Mouse (Mus musculus) right cerebral cortex, postnatal 25 days (tissue): ENCODE data around the gene Mamstr.
"Not testable (repeated sequence)": the region's sequence is repeated elsewhere in the genome, so short reads cannot be mapped to it uniquely, and the experiment has no call there.

Source experiments
- DNase-seq: peaks from one replicate; pipeline ENCODE4 v3.0.0; 2022

The Mamstr gene

DNA sequence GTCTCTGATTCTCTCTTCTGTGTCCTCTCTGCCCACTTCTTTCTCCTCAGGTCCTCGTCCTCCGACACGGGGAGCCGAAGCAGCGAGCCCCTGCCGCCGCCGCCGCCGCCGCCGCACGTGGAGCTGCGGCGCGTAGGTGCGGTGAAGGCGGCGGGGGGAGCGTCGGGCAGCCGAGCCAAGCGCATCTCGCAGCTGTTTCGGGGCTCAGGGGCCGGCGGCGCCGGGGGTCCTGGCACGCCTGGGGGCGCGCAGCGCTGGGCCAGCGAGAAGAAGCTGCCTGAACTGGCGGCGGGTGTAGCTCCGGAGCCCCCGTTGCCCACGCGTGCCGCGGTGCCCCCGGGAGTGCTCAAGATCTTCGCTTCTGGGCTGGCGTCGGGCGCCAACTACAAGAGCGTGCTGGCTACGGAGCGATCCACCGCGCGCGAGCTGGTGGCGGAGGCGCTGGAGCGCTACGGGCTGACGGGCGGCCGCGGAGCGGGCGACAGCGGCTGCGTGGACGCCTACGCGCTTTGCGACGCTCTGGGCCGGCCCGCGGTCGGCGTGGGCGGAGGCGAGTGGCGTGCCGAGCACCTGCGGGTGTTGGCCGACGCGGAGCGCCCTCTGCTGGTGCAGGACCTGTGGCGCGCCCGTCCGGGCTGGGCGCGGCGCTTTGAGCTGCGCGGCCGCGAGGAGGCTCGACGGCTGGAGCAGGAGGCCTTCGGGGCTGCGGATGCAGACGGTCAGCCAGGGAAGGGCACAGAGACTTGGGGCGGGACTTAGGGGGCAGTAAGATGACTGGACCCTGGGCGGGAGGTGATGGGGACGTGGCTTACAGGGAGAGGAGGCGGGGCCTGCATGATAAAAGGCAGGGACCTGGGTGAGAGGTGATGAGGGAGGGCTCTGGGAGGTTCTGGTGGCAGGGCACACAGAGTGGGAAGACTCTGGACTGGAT lies 11.1 kb upstream of the Mamstr start:
- DNase-seq, result peak; percentile 85

DNA sequence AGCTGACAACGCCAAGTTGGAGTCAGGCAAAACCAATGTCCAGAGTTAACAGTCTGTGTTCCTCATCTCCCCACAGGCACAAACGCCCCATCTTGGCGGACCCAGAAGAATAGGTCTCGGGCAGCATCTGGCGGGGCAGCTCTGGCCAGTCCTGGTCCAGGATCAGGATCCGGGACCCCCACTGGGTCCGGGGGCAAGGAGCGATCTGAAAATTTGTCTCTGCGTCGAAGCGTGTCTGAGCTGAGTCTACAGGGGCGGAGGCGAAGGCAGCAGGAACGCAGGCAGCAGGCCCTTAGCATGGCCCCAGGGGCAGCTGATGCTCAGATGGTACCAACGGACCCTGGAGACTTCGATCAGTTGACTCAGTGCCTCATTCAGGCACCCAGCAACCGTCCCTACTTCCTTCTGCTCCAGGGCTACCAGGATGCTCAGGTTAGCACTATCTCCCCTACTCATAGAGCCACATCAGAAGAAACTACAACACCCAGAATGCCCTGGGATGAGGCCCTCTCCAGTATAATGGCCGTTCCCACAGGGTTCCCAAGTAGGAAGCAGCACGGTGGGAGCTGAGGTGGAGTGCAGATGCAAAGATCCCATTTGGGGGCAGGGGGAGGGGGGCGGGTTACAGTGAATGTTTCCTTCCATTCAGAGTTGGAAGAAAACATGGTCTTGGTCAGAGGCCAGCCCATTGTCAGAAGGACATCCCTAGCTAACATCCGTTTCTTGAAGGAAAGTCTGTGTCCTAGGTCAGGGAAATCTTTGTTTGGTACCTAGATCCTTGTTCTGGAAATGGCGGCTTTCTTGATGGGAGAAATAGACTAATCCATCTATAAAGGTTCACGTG lies 9.5 kb upstream of the Mamstr start:
- no peak for DNase-seq

DNA sequence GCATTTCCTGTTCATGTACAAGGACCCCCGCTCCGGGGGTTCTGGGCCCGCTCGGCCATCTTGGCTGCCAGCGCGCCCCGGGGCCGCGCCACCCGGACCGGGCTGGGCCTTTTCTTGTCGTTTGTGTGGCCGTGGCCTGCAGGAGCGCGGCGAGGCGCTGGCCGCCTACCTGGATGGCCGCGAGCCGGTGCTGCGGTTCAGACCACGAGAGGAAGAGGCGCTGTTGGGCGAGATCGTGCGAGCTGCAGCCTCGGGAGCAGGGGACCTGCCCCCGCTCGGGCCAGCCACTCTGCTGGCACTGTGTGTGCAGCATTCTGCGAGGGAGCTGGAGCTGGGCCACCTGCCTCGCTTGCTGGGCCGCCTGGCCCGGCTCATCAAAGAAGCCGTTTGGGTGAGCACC lies 7.3 kb upstream of the Mamstr start:
- DNase-seq, result peak; percentile 45

DNA sequence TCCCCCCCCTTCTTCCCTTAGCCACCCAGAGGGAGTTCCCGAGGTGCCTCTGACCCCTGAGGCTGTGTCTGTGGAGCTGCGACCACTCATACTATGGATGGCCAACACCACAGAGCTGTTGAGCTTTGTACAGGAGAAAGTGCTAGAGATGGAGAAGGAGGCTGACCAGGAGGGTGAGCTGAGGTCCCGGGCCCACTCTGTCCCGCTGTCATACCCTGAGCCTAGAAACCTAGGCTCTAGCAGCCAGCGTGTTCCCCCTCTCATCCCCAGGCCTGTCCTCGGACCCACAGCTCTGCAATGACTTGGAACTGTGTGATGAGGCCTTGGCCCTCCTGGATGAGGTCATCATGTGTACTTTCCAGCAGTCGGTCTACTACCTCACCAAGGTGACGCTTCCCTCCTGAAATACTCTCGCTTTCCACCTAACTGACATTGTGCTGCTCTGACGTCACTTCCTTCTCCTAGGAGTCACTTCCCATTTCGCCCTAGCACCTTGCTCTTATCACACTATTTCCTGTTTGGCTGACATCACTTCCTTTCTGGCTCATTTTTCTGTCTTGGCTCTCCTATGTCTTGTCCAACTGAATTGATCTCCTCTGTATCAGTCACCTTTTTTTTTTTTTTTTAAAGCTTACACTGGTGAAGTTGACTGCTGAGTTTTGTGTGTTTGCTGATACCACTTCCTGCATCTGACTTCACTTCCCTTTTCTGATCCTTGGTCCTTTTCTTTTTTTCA lies 4.7 kb upstream of the Mamstr start:
- no peak for DNase-seq

DNA sequence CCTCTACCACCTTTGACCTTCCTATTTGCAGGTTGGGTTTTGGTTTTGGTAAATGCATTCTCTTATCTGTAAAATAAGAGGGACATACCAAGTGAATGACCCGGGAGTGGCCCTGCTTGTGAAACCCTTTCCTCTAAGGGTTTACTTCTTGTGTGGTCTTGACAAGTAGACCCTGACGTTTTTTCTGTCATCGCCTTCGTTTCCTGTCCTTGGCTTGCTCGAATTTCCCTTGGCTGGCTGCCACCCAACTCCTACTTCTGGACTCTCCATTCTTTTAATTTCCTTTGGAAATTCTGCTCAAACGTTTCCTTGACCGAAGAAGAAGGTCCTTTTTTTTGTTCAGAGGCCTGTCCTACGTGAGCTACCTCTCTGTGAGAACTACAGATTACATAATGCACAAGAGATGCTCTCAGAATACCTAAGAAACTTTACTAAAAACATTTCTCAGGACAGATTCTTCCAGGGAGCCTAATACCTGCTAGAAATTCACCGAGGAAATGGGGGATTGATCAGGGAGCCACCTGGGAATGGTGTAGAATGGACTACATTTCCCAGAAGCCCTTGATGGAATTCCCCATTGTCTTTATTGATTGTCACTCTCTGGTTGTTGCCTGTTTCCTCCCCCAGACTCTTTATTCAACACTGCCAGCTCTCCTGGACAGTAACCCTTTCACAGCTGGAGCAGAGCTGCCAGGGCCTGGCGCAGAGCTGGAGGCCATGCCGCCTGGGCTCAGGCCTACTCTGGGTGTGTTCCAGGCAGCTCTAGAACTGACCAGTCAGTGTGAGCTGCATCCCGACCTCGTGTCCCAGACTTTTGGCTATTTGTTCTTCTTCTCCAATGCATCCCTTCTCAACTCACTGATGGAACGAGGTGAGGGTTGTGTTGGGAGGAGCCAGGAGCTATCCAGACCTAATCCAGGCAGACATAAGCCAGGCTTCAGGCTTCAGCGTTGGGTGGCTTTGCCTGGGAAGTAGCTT lies 3.8 kb upstream of the Mamstr start:
- DNase-seq, result no peak

DNA sequence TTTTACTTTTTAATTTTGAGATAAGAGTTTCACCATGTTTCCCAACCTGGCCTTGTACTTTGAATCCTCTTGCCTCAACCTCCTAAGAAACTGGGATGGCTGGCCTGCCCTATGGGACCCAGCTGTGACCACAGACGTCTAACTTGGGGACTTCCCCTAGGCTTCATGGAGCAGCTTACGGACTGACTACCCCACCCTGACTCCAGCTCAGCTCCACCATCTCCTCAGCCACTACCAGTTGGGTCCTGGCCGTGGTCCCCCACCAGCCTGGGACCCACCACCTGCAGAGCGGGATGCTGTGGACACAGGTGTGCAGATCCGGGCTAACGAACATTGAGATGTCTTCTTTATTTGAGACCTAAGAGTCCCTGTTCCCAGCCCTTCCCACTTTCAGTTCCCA lies 2.1 kb upstream of the Mamstr start:
- no peak for DNase-seq

DNA sequence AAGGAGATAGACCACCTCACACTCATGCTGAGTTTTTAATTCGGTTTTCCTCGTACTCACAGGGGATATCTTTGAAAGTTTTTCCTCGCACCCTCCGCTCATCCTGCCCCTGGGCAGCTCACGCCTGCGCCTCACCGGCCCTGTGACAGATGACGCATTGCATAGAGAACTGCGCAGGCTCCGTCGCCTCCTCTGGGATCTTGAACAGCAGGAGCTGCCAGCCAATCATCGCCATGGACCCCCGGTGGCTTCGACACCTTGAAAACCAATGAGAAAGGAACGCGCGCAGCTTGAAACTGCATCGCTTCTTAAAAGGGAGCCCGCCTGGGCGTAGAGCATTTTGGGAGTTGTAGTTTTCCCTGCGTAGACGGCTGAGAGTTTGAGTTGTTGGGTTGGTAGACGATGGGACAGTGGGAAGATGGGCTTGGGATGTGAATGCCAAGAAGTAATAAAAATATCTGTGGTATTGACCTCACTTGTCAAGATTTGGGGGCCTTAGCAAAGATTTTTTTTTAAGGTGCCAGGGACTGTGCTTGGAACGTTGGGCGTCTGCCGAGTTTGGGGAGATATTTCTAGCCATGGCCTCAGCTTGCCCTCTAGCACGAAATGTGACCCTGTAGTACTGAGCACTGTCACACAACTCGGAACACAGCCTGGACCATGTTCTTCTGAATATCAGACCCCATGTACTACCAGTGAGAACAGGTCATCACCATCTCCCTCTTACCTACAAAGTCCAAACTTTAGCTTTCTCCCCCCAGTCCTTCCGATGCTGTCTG lies 965 bp upstream of the Mamstr start:
- DNase-seq, result peak; percentile 94

DNA sequence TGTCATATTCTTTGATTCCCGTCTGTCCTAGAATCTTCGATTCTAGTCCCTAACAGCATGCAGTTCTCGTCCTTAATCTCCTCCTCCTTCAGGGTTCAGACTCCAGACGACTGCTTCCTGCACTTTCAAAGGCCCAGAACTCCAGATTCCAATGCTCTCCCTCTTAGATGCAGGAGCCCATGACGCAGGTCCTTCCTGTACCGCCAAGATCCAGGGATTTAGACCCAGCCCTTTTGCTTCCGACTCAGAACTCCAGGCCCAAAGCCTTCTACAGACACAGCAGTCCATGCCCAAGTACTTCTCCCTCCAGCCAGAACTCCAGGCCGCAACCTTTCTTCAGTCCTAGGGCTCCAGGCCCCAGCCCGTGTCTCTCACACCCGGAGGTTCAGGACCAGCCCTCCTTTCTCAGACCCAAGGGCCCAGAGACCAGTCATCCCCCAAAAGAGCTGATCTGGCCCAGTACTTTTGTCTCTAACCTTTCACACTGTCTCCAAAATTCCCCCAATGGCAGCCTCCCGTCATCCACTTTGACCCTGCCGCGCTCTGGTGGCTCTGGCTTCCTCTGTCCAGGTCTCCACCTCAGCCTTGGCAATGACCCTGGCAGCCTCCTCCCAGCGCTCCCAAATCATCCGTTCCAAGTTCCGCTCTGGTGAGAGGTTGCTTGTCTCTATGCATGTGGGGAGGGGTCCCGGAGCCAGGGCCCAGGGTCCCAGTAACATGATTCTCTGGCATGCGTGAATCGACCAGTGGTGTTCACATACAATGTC lies 597 bp downstream of the Mamstr start:
- no peak for DNase-seq

DNA sequence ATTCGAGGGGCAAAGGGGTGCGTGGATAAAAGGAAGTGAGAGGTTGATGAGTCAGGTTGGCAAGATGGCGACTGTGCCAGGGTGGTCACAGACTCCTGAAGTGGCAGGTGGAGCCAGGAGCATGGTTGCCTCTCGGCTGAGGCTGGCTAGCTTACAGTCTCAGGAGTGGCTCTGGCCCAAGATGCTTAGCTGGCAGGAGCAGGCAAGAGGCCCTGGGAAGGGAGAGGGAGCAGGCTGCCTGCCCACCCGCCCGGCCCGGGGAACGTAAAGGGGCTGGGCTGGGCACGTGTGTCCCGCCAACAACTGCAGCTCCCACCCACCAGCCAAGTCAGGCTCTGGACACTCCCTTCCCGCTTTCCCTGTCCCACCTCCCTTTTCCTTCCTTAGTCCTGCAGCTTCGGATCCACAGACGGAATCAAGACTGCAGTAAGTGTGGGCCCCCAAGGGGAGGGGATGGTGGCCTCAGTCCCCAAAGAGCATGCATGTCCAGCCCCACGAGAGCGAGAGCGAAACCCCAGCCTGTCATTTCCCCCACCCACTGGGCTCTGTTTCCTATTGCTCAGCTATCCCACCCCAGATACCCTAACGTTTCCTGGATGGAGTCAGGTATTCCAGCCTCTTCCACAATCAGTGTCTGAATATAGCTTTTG lies 1.7 kb downstream of the Mamstr start:
- no peak for DNase-seq

DNA sequence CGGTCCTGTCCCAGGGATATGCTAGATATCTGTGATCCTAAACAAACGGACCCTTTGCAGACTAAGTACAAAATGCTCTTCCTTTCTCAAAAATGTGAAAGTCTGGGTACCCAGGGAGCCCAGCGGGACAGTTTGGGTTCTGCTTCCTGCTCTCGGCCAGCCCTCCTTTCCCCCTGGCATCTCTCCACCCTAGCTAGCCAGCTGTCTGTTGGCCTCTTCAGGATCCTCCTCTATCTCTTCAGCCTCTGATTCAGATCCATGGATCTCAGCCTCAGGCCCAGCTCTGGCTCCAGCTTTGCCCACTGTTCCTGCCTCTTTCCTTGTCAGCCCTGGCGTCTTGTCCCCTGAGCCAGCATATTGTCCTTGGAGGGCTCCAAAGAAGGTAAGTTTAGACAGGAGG lies 2.3 kb downstream of the Mamstr start:
- DNase-seq, result no peak

DNA sequence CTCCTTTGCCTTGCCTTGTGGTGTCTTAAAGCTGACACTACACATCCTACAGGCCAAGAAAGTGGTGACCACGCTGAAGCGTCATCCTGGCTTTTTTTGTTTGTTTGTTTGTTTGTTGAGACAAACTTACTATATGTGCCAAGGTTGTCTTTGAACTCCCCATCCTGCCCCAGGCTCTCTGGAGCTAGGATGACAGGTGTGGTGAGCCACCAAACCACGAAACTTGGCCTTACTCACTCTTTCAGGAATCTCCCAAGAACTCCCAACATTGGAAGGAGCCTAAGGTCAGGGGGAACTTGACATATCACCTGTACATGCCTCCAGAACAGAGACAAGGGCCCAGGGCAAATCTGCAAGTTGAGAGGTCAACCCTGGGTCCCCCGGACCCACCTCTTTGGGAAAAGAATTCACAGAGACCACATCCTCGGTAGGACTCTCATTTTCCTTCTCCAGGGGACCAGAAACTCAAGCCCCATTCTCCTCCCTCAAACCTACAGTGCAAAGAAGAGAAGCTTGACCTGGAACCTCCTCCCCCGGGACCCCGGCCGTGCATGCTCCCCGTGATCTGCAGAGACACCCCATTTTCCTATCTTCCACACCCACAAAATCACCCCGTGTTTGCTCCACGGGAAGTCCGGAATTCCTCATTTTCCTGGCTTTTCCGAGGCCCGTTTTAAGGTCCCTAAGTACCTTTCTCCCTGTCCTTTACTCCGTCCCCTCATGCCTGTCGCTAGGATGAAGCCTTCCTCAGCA lies 2.9 kb downstream of the Mamstr start:
- DNase-seq, result no peak

DNA sequence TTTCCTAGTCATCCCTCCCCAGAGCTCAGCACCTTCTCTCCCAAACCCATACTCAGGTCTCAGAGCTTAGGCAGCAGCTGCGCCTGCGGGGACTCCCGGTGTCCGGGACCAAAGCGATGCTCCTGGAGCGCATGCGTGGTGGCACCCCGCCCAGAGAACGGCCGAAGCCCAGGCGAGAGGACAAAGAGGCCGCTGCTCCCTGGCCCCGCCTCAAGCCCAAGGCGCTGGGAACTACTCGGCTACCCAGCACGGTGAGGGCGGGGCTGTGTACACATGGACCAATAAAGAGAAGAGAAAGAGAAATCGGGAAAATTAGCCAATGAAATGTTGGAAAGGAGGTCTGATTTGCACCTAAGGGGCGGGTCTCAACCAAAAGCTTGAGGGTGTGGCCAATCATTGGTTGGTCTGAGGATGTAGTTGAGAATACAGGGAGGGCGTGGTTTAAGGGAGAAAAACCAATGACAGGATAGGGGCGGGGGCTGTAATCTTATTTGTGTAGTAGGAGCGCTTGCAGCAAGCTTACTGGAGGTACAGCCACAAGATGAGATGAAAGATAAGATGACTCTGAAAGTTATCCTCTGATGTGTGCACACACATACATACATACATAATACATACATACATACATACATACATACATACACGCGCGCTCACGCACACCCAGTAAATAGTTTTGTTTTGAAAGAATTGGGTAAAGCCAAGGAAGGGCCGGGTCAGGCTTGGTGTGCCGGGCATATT lies 3.8 kb downstream of the Mamstr start:
- peak; percentile 90 for DNase-seq

DNA sequence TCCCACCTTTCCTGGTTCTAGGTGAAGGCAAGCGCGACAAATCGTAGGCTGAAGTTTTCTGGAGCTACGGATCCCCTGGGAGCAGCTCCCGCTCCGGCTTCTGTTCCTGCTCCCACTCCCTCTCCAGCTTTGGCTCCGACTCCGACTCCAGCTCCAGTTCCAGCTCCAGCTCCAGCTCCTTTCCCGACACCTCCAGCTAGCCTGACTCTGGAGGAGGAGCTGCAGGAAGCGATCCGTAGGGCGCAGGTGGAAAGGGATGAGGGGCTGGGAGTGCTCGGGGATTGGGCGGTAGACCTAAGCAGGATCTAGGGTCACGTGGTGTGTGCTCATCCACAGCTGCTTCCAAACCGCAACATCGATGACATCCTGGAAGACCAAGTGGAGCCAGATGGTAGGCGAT lies 4.4 kb downstream of the Mamstr start:
- DNase-seq, result peak; percentile 75

DNA sequence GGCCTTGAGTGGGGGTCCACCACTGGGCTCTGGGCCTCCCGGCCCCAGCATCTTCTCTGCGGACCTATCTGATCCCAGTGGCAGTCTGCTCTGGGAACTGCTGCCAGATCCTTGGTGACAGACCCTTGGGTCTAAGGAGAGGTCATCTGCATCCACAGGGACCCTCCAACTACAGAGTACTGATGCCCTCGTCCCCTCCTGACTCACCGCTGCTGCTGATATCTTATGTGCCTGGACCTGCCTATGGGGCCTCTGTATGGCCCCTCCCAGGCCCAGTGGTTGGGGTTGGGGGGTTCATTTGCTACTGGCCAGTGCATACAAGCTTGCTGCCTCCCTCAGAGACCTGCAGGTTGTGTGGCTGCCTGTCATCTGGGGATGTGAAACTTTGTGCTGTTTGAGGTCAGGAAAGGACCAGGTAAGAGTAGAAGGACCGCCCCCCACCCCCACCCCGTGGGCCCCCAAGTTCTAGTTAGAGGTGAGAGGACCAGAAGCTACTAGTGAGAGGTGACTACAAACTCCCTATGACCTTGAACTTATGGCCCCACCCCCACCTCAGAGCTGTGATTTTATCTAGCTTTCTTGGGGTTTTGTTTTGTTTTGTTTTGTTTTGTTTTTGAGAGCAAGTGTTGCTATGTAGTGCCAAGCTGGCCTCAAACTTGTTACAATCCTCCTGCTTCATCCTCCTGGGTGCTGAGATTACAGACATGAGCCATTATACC lies 5.3 kb downstream of the Mamstr start:
- DNase-seq, result no peak

DNA sequence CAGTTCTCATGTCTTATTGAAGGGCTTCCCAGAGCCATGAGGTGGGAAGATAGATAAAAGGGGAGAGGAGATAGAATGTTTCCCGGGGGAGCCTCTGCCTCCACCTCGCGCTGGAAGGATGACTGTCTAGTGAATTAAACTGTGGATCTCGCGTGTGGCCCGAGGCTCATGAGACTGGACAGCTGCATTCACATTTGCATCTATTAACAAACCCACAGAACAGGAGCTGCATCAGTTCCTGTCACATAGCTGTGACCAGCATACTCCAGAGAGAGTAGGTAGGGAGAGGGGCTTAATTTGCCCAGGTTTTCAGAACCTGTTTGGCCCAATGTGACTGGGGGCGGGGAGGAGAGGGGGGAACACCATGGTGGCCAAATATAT lies 5.8 kb downstream of the Mamstr start:
- no peak for DNase-seq

DNA sequence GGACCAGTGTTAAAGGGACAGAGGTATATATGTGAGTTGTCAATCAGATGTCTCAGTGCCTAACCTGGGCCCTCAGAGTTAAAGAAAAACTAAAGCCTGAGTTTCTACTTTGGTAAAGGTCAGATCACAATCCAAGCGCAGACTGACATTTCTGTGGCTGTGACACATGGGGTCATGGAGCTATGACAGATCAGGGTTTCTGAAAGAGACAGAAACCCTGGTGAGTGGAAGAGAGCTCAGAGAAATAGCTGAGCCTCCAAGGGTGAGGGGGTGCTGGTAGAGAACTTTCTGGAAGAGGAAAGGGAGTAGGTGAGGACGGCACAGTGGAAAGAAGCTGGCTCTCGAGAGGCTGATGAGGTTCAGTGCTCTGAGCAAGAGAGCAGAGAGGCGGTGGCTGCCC lies 6.9 kb downstream of the Mamstr start:
- DNase-seq, result no peak

DNA sequence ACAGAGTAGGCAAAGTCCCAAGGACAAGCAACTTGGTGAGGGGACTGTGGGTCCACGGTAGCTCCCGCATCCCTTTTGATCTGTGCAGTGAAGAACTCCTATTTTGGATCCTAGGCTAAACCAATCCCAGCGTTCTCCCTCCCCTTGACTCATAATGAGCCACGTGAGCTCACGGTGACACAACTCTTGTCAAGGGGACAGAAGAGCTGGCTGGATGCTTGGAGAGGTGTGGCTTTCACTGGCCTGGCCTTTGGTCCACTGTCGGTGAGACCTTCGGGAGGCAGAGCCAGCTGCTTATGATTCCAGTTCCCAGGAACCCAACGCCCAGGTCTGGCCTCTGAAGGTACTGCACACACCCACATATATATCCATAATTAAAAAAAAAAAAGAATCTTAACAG lies 9.6 kb downstream of the Mamstr start:
- DNase-seq, result no peak

DNA sequence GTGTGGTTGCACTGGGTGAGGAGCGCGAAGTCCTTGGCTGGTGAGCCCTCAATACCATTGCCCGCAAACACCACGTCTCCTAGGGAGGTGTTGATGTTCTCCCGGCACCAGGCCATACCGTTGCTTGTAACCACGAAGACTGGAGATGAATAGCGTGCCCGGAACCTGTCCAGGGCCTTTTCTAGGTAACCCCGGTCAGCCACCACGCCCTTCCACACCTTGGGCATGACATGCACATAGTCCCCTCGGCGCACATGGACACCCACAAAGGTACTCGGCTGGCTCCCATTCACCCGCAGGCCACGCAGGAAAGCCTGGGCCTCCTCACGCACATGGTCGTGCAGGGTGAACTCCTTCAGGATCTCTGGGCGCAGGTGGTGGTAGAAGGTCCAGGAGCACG lies 10.7 kb downstream of the Mamstr start:
- not testable (repeated sequence) for DNase-seq
